Mouse (Mus musculus): ENCODE measurements around the gene Cbx5. TPM values are rescaled to one million over a fixed set of nuclear protein-coding genes. Genes with fewer than 3 reads are reported as not detected.

The Cbx5 gene
- polyA plus RNA-seq, 1 experiment from 2014 or later = 221 TPM

DNA sequence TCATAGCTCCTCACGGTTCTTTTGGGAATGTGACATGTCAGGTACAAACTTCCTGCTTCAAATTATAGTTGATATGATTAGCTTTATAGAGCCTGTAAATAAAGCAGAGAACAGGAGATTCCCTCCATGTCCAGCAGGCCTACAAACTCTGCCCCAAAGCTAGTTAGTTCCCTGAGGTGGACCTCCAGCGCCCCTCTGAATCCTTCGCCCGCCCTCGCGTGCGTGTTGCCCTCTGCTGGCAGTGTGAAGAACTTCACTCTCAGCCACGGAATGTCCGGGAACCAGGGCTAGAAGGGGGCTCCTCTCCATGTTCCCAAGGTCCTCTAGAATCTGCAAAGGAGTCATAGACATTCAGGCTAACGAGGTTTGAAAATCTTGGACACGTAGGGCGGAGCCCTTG lies 61.5 kb downstream of the Cbx5 start:
- 4% methylated on average over 12 of the region's 12 CpGs for WGBS
- Histone ChIP-seq H3K4me1 (replicated peaks; ENCODE audit: control insufficient read depth, insufficient read depth, low read length) (peaks cover 7% of the 10 kb centered on the region; the same call in 1 of the 2 replicates), H3K36me3 (ENCODE audit: control insufficient read depth, insufficient read depth, low read length) (no peaks in the 10 kb centered on the region), H3K27ac (ENCODE audit: low read depth, low read length) (no peak overlapping the region), H3K9me3 (ENCODE audit: control insufficient read depth, low read length) (no peaks in the 10 kb centered on the region), H3K9ac (ENCODE audit: low read length) (no peak overlapping the region), H3K27me3 (ENCODE audit: control insufficient read depth, insufficient read depth, low read length) (peaks cover 83% of the 10 kb centered on the region), H3K4me3 (ENCODE audit: low read depth, low read length) (no peak overlapping the region), H3K4me2 (ENCODE audit: low read depth, low read length, severe bottlenecking) (no peak overlapping the region)
- DNase-seq (ENCODE audit: low spot score) (peak; percentile 75), ATAC-seq (replicated peaks; ENCODE audit: low FRiP score) (no peak)

DNA sequence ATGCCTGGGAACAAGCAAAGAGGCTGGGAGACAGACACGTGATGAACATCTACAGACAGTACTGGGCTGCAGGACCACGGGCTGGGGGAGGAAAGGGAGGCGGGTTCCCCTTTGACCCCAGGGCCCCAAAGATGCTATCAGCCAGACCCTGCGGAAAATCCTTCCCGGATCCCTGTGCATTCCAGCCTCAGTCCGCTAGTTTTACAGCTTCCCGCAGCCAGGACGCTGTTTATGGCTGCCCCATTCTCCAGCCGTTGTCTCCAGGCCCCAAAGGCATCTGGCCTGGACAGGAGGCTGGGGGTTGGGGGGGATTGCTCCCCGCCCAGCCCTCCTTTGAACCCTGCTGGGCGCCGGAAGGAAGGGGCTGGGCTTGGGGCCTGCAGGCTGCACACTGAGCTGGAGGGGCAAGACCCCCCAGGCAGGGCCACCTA lies 62.0 kb downstream of the Cbx5 start:
- Histone ChIP-seq H3K9ac (ENCODE audit: low read length) (no peak overlapping the region), H3K4me2 (ENCODE audit: low read depth, low read length, severe bottlenecking) (no peak overlapping the region), H3K4me3 (ENCODE audit: low read depth, low read length) (no peak overlapping the region)

DNA sequence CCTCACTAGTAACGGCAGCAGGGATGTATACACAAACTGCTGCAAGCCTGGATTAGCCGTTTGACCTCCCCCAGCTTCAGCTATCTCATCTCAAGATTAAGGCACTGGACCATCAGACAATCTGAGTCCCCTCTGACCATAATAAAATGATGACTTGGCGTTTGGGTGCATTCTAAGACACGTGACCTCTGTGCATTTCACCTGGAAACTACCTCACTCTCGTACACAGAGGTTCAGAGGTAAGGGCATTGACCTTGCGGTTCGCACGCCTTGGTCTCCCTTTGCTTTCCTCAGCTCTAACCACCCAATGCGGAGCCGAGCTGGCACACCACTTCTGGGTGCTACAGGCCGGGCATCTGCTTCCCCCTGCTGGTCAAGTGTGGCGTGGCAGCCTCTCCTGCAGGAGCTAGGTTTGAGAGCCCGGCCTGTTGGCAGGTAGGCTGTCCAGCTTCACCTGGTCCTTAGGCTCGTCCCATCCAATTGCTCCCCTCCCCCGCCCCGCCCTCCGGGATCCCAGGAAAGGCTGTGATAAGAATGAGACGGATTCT lies 62.7 kb downstream of the Cbx5 start:
- no peak overlapping the region for H3K9ac ChIP-seq (ENCODE audit: low read length)
- WGBS = 2% methylated on average over 18 of the region's 18 CpGs

More for the DNA sequence above, 62.0 kb downstream of the Cbx5 start:
- no peak overlapping the region for H3K27ac ChIP-seq (ENCODE audit: low read depth, low read length)
- peaks cover 83% of the 10 kb centered on the region for H3K27me3 ChIP-seq (ENCODE audit: control insufficient read depth, insufficient read depth, low read length)
- peaks cover 4% of the 10 kb centered on the region; the same call in 1 of the 2 replicates for H3K4me1 ChIP-seq (replicated peaks; ENCODE audit: control insufficient read depth, insufficient read depth, low read length)
- peak; percentile 57 for DNase-seq (ENCODE audit: low spot score)
- no peak for ATAC-seq (replicated peaks; ENCODE audit: low FRiP score)
- WGBS = 7% methylated on average over 12 of the region's 12 CpGs
- H3K9me3 ChIP-seq (ENCODE audit: control insufficient read depth, low read length) = no peaks in the 10 kb centered on the region
- no peaks in the 10 kb centered on the region for H3K36me3 ChIP-seq (ENCODE audit: control insufficient read depth, insufficient read depth, low read length)

DNA sequence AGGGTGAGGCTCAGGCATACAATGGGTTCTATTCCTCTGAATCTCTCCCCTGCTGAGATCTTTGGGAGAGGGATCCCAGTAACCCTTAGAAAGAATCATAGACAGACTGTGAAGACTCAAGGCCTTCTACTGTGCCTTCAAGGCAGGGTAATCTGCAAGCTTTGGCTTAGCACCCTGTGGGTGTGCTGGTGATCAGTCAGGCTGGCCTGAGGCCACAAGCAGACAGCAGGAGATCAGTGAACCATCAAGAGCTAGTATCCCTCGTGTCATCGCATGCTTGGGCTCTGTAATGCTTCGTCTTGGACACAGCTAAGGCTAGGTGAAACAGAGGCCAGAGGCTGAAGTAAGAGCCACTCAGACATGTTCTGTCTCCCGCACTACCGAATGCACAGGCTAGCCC lies 66.4 kb downstream of the Cbx5 start:
- DNase-seq (ENCODE audit: low spot score) = no peak
- H3K27ac ChIP-seq (ENCODE audit: low read depth, low read length) = no peak overlapping the region
- 72% methylated on average over 5 of the region's 5 CpGs for WGBS
- H3K36me3 ChIP-seq (ENCODE audit: control insufficient read depth, insufficient read depth, low read length) = no peaks in the 10 kb centered on the region
- no peak overlapping the region for H3K4me2 ChIP-seq (ENCODE audit: low read depth, low read length, severe bottlenecking)
- H3K9ac ChIP-seq (ENCODE audit: low read length) = no peak overlapping the region
- H3K4me3 ChIP-seq (ENCODE audit: low read depth, low read length) = no peak overlapping the region
- H3K9me3 ChIP-seq (ENCODE audit: control insufficient read depth, low read length) = no peaks in the 10 kb centered on the region
- peaks cover 13% of the 10 kb centered on the region; the same call in 1 of the 2 replicates for H3K4me1 ChIP-seq (replicated peaks; ENCODE audit: control insufficient read depth, insufficient read depth, low read length)
- no peak for ATAC-seq (replicated peaks; ENCODE audit: low FRiP score)
- H3K27me3 ChIP-seq (ENCODE audit: control insufficient read depth, insufficient read depth, low read length) = peaks cover 98% of the 10 kb centered on the region

More for the DNA sequence above, 62.7 kb downstream of the Cbx5 start:
- Histone ChIP-seq H3K36me3 (ENCODE audit: control insufficient read depth, insufficient read depth, low read length) (no peaks in the 10 kb centered on the region), H3K4me2 (ENCODE audit: low read depth, low read length, severe bottlenecking) (no peak overlapping the region), H3K4me1 (replicated peaks; ENCODE audit: control insufficient read depth, insufficient read depth, low read length) (0 out of 2 replicates have a peak, but pooled peaks cover 2% of the 10 kb centered on the region), H3K27ac (ENCODE audit: low read depth, low read length) (no peak overlapping the region), H3K27me3 (ENCODE audit: control insufficient read depth, insufficient read depth, low read length) (peaks cover 89% of the 10 kb centered on the region), H3K4me3 (ENCODE audit: low read depth, low read length) (no peak overlapping the region), H3K9me3 (ENCODE audit: control insufficient read depth, low read length) (no peaks in the 10 kb centered on the region)
- ATAC-seq (replicated peaks; ENCODE audit: low FRiP score) (peak; percentile 63), DNase-seq (ENCODE audit: low spot score) (peak; percentile 93)

DNA sequence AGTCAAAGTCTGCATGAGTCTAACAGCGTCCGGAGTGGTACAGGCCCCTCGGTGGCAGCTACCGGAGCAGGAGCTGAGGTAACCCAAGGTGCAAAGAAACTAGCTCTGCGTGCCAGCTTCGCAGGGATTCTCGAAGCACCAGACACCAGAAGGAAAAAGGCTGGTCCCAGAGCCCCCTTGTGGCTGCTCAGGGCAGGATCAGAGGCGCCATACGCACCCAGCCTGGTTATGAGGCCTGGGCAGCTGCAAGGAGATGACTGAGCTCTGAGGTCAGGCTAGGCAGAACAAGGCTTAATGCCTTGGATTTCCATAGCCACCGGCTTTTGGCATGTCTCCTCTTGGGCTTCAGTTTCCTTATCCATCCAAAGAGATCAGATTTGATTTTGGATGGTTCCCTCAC lies 67.1 kb downstream of the Cbx5 start:
- no peak overlapping the region for H3K9ac ChIP-seq (ENCODE audit: low read length)
- H3K4me1 ChIP-seq (replicated peaks; ENCODE audit: control insufficient read depth, insufficient read depth, low read length) = peaks cover 12% of the 10 kb centered on the region; the same call in 1 of the 2 replicates
- peak; percentile 83 for DNase-seq (ENCODE audit: low spot score)
- H3K9me3 ChIP-seq (ENCODE audit: control insufficient read depth, low read length) = no peaks in the 10 kb centered on the region
- no peak for ATAC-seq (replicated peaks; ENCODE audit: low FRiP score)
- H3K27me3 ChIP-seq (ENCODE audit: control insufficient read depth, insufficient read depth, low read length) = peaks cover 98% of the 10 kb centered on the region
- no peak overlapping the region for H3K4me2 ChIP-seq (ENCODE audit: low read depth, low read length, severe bottlenecking)
- no peak overlapping the region for H3K4me3 ChIP-seq (ENCODE audit: low read depth, low read length)
- no peaks in the 10 kb centered on the region for H3K36me3 ChIP-seq (ENCODE audit: control insufficient read depth, insufficient read depth, low read length)
- 6% methylated on average over 10 of the region's 10 CpGs for WGBS
- no peak overlapping the region for H3K27ac ChIP-seq (ENCODE audit: low read depth, low read length)

DNA sequence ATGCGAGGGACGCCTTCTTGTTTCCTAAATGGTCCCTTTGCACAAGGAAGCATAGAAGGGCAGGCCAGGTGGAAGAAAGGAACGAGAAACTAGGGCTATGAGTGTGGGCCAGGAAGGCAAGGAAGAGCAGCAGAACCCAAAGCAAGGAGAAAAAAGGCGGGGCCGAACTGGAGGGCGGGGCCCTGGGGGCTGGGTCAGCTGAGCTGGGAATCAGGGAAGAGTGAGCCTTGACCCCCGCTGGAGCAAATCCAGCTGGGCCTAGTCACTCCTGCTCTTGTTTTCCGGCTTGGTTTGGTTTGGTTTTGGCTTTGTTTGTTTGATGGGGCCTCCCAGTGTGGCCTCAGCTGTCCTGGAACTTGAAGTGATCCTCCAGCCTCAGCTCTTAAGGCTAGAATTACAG lies 68.3 kb downstream of the Cbx5 start:
- Histone ChIP-seq H3K36me3 (ENCODE audit: control insufficient read depth, insufficient read depth, low read length) (no peaks in the 10 kb centered on the region), H3K4me2 (ENCODE audit: low read depth, low read length, severe bottlenecking) (no peak overlapping the region), H3K27ac (ENCODE audit: low read depth, low read length) (no peak overlapping the region), H3K9me3 (ENCODE audit: control insufficient read depth, low read length) (no peaks in the 10 kb centered on the region), H3K4me3 (ENCODE audit: low read depth, low read length) (no peak overlapping the region), H3K4me1 (replicated peaks; ENCODE audit: control insufficient read depth, insufficient read depth, low read length) (peaks cover 13% of the 10 kb centered on the region; the same call in 1 of the 2 replicates), H3K27me3 (ENCODE audit: control insufficient read depth, insufficient read depth, low read length) (peaks cover 98% of the 10 kb centered on the region), H3K9ac (ENCODE audit: low read length) (no peak overlapping the region)
- DNase-seq (ENCODE audit: low spot score) (peak; percentile 63), ATAC-seq (replicated peaks; ENCODE audit: low FRiP score) (no peak)
- 9% methylated on average over 8 of the region's 8 CpGs for WGBS

DNA sequence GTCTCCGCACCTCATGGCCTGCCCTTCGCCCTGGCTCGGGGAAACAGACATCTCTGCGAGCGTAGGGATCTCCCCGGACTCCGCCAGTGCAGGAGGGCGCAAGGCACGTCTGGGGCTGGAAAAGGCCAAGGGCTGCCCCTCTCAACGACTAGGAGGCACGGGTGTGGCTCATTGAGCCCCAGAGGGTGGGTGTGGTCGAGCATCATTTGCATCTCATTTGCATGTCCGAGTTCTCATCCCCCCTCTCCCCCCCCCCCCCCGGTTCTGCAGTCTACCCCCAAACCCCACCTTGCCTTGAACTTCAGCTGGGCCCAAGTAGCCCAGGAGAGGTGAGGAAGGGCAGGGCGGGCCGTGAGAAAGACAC lies 69.3 kb downstream of the Cbx5 start:
- peak; percentile 54 for DNase-seq (ENCODE audit: low spot score)
- Histone ChIP-seq H3K4me3 (ENCODE audit: low read depth, low read length) (peak overlapping the region; percentile 18; the same call in 1 of the 2 replicates), H3K27me3 (ENCODE audit: control insufficient read depth, insufficient read depth, low read length) (peaks cover 91% of the 10 kb centered on the region), H3K4me2 (ENCODE audit: low read depth, low read length, severe bottlenecking) (peak overlapping the region; percentile 79), H3K9ac (ENCODE audit: low read length) (no peak overlapping the region), H3K4me1 (replicated peaks; ENCODE audit: control insufficient read depth, insufficient read depth, low read length) (peaks cover 13% of the 10 kb centered on the region; the same call in 1 of the 2 replicates), H3K36me3 (ENCODE audit: control insufficient read depth, insufficient read depth, low read length) (no peaks in the 10 kb centered on the region), H3K9me3 (ENCODE audit: control insufficient read depth, low read length) (no peaks in the 10 kb centered on the region), H3K27ac (ENCODE audit: low read depth, low read length) (no peak overlapping the region)
- WGBS = 6% methylated on average over 14 of the region's 16 CpGs
- no peak for ATAC-seq (replicated peaks; ENCODE audit: low FRiP score)

DNA sequence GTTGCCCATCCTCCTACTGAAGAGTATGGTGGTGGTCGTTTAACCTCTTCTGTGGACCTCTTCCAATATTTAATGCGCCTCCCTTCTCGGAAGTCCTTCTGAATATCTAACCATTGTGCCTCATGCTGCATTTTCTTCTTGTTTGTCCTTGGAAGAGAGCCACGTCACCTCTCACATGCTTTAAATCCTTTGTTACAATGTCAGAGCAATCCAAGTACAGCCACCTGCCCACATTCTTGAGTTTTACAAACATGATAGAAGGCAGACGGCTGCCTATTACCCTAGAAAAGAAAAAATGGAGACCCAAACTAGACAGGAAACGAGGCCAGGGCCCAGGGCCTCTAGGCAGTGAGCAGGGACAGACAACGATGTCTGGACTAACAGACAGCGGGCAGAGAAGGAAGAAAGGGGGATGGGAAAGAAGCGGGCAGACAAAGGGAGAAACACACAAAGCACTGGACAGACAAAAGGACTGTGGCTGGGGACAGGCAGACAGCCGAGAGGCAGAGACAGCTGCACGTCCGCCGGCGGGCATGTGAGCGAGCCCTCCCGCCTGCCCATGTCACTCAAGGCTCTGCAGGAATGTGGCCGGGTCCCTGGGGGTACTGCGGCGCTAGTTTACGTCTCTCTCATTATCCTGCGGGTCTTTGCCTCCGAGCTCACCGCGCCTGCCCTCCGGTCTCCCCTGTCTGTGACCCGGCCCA lies 69.9 kb downstream of the Cbx5 start:
- no peak for ATAC-seq (replicated peaks; ENCODE audit: low FRiP score)
- peak; percentile 65 for DNase-seq (ENCODE audit: low spot score)
- H3K36me3 ChIP-seq (ENCODE audit: control insufficient read depth, insufficient read depth, low read length) = no peaks in the 10 kb centered on the region
- H3K4me1 ChIP-seq (replicated peaks; ENCODE audit: control insufficient read depth, insufficient read depth, low read length) = peaks cover 13% of the 10 kb centered on the region; the same call in 1 of the 2 replicates
- WGBS = 3% methylated on average over 26 of the region's 26 CpGs
- H3K27me3 ChIP-seq (ENCODE audit: control insufficient read depth, insufficient read depth, low read length) = peaks cover 87% of the 10 kb centered on the region
- no peak overlapping the region for H3K27ac ChIP-seq (ENCODE audit: low read depth, low read length)
- H3K9me3 ChIP-seq (ENCODE audit: control insufficient read depth, low read length) = no peaks in the 10 kb centered on the region
- peak overlapping the region; percentile 79 for H3K4me2 ChIP-seq (ENCODE audit: low read depth, low read length, severe bottlenecking)
- H3K4me3 ChIP-seq (ENCODE audit: low read depth, low read length) = peak overlapping the region; percentile 41; the same call in 1 of the 2 replicates
- H3K9ac ChIP-seq (ENCODE audit: low read length) = no peak overlapping the region
